Mouse (Mus musculus) ovary, postnatal 14 days (tissue): ENCODE data around the gene Lats2.
"Not testable (repeated sequence)": the region's sequence is repeated elsewhere in the genome, so short reads cannot be mapped to it uniquely, and the experiment has no call there.

Source experiments
- DNase-seq: peaks from one replicate; pipeline ENCODE4 v3.0.0; 2022; ENCODE audit warnings: low spot score

Lats2 gene

GRCm38 (mm10) chr14:57758237-57758636, at the start of gene Lats2:
TSS of gene Lats2 (minus strand) at chr14:57758388.
- DNase-seq: no peak

- no peak for DNase-seq
These were observed 45.5 kb upstream of the Lats2 start for GRCm38 (mm10) chr14:57803731-57804130.

GRCm38 (mm10) chr14:57797991-57798931, 40.1 kb upstream of the Lats2 start, which contains the start of gene Sap18:
TSS of gene Sap18 (plus strand) at chr14:57798180.
- DNase-seq: peak; percentile 93

- peak; percentile 4 for DNase-seq
These were observed 39.4 kb upstream of the Lats2 start for GRCm38 (mm10) chr14:57797551-57797950.

- DNase-seq: no peak
These were observed 33.0 kb upstream of the Lats2 start for GRCm38 (mm10) chr14:57791171-57791570.

- no peak for DNase-seq
These were observed 31.6 kb upstream of the Lats2 start for GRCm38 (mm10) chr14:57789759-57790158.

GRCm38 (mm10) chr14:57789311-57789710, 31.1 kb upstream of the Lats2 start:
- DNase-seq: no peak

- no peak for DNase-seq
These were observed 29.2 kb upstream of the Lats2 start for GRCm38 (mm10) chr14:57787406-57787805.

- DNase-seq: no peak
These were observed 14.1 kb upstream of the Lats2 start for GRCm38 (mm10) chr14:57772157-57772815.

- no peak for DNase-seq
These were observed 10.9 kb upstream of the Lats2 start for GRCm38 (mm10) chr14:57769102-57769501.

GRCm38 (mm10) chr14:57760447-57761412, 2.5 kb upstream of the Lats2 start:
- no peak for DNase-seq

GRCm38 (mm10) chr14:57756094-57756493, 2.1 kb downstream of the Lats2 start:
- no peak for DNase-seq

GRCm38 (mm10) chr14:57755661-57756060, 2.5 kb downstream of the Lats2 start:
- DNase-seq: no peak

- DNase-seq: no peak
These were observed 4.7 kb downstream of the Lats2 start for GRCm38 (mm10) chr14:57753351-57753992.

GRCm38 (mm10) chr14:57751006-57751405, 7.2 kb downstream of the Lats2 start:
- DNase-seq: not testable (repeated sequence)

- no peak for DNase-seq
These were observed 8.7 kb downstream of the Lats2 start for GRCm38 (mm10) chr14:57749501-57749900.

GRCm38 (mm10) chr14:57746001-57746771, 12.0 kb downstream of the Lats2 start, which contains the start of gene Gm49361:
TSS of gene Gm49361 (minus strand) at chr14:57746103.
- peak; percentile 81 for DNase-seq

GRCm38 (mm10) chr14:57745291-57745969, 12.8 kb downstream of the Lats2 start:
- DNase-seq: peak; percentile 40

GRCm38 (mm10) chr14:57744547-57744946, 13.6 kb downstream of the Lats2 start:
- no peak for DNase-seq

- no peak for DNase-seq
These were observed 17.5 kb downstream of the Lats2 start for GRCm38 (mm10) chr14:57740651-57741050.
